Mouse (Mus musculus): ENCODE data around the gene Lpcat1.

Lpcat1 gene

GRCm38 (mm10) chr13:73446943-73447342 is 20.1 kb upstream of the Lpcat1 start:
- peak in 1 of 2 experiments; percentile 59 for DNase-seq (ENCODE audit: low spot score in 2 of 2)

DNA sequence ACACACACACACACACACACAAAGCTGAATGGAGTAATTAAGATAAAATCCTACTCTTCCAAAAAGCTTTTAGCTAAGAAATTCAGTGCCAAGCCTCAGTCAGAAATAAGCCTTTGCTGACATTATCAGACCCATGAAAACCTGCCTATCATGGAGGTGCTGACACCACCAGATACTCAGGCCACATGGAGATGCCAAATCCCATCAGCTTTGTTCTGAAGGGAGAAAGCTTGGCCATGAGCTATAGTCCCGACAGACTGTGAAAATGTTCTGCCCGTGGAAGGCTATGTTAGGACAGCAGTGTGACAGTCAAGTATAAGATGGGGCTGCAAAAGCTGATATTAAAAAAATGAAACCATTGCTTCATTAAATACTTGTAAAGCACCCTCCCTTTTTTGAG is 19.5 kb upstream of the Lpcat1 start:
- no peak for DNase-seq (ENCODE audit: low spot score in 2 of 2)

GRCm38 (mm10) chr13:73448201-73448600 is 18.8 kb upstream of the Lpcat1 start:
- no peak for DNase-seq (ENCODE audit: low spot score in 2 of 2)

DNA sequence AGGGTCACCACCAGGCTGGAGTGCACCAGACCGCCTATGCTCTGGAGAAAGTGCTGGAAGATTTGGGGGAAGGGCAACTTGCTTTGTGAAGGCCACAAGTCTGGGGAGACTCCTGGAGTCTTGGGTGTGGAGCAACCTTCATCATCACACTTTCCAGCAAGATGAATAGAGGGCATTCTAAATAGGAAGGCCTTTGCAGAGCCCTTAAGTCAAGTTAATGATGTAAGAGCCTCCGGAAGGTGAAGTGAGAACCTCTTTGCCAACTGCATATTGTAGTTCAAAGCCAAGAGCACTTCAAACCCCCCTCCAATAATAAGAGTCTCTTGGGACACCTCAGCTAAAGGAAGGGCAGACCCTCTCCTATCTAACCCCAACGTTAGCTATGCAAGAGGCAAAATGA is 18.3 kb upstream of the Lpcat1 start:
- DNase-seq (ENCODE audit: low spot score in 2 of 2), result no peak

GRCm38 (mm10) chr13:73453503-73454217 is 13.3 kb upstream of the Lpcat1 start:
- DNase-seq (ENCODE audit: low spot score in 2 of 2), result no peak

GRCm38 (mm10) chr13:73455328-73455727 is 11.7 kb upstream of the Lpcat1 start:
- no peak for DNase-seq (ENCODE audit: low spot score in 2 of 2)

GRCm38 (mm10) chr13:73457301-73457700 is 9.7 kb upstream of the Lpcat1 start:
- DNase-seq (ENCODE audit: low spot score in 2 of 2), result no peak

GRCm38 (mm10) chr13:73457741-73458140 is 9.3 kb upstream of the Lpcat1 start:
- no peak for DNase-seq (ENCODE audit: low spot score in 2 of 2)

GRCm38 (mm10) chr13:73458719-73459118 is 8.3 kb upstream of the Lpcat1 start:
- no peak for DNase-seq (ENCODE audit: low spot score in 2 of 2)

GRCm38 (mm10) chr13:73459189-73459850 is 7.7 kb upstream of the Lpcat1 start:
- DNase-seq (ENCODE audit: low spot score in 2 of 2), result no peak

DNA sequence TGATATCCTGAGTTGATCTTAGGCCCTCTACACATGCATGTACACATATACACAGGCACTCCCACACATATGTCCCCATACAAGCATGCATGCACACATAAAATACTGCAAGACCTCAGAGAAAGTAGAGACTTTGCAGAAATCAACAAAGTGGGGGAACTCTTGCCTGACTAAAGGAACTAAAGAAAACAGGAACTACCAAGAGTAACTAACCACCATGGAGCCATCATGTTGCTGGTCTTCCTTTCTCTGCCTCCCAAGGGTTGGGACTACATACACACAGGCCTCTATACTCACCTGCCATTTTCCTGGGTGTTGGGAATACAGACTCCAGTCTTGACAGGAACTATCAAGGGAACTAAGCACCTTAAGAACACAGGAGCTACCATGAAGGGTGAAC is 5.4 kb upstream of the Lpcat1 start:
- DNase-seq (ENCODE audit: low spot score in 2 of 2), result no peak

GRCm38 (mm10) chr13:73465156-73465555 is 1.8 kb upstream of the Lpcat1 start:
- no peak for DNase-seq (ENCODE audit: low spot score in 2 of 2)

DNA sequence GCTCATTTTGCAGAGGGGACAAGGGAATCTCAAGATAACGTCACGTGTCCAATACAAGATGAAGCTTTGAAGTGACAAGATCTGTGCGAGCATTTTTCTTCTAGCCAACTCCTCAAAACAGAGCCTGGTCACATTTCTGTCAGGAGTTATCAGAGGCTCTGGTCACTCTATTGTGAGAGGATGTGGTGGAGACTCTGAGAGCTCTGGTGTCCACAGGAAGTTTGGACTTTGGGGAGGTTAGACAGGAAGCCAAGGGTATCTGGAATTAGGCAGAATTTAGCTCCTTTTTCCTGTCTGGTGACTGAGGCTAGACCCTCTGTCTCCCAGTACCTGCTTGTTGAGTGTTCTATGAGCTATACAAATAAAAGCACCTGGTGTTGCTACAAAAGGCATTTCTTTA is 586 bp upstream of the Lpcat1 start:
- no peak for DNase-seq (ENCODE audit: low spot score in 2 of 2)

DNA sequence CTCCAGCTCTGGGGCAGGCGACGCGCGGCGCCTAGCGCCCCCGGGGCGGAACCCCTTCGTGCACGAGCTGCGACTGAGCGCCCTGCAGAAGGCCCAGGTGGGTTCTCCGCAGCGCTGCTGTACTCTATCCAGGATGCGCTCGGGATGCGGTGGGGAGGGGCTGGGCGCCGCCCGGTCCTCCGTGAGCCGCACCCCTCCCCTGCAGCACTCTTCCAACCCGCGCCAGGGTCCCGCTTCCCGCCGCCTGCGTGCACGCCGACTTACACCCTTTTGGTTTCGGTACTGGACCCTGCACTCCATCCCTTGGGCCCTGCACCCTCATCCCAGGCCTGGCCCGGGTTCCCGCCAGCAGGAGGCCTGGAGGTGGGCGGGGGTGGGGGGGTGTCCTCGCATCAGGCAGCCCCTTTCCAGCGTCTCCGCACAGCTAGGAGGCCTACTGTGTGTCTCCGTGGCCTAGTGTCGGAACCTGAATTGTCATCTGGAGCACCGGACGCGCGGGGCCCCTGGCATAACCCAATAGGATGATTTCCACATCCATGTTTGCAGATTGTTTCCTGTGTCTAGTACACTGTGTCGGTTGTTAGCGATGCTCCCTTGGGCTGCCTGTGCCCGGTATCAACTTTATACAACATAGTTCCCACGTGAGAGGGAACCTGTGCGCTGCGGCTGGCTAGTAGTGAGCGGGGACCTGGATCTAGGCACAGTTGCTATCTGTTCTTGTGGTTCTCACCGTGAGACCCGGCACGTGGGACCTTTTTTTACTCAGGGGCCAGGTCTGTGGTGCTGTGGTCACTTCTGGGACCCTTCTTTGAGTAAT is 632 bp downstream of the Lpcat1 start:
- no peak for DNase-seq (ENCODE audit: low spot score in 2 of 2)

GRCm38 (mm10) chr13:73468834-73469233 is 1.8 kb downstream of the Lpcat1 start:
- no peak for DNase-seq (ENCODE audit: low spot score in 2 of 2)

- DNase-seq (ENCODE audit: low spot score in 2 of 2), result no peak
Observed at GRCm38 (mm10) chr13:73469257-73469967, 2.4 kb downstream of the Lpcat1 start.

DNA sequence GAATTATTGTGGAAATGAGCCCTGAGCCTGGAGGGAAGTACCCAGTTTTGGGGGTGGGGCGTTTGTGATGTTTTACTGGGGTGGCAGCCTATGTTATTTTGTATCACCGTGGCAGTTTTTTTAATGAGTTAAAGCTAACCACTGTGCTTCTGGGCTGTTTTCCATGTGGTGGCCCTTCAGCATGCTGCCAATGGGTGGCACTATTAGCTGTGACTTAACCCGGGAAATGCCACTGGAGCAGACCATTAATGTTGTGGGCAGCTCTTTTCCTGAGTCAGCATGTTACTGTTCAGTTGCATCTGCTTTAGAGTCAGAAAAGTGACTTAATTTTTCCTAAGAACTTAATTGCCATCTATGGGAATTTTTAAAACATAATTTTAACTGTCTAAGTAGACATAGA is 5.5 kb downstream of the Lpcat1 start:
- no peak for DNase-seq (ENCODE audit: low spot score in 2 of 2)

DNA sequence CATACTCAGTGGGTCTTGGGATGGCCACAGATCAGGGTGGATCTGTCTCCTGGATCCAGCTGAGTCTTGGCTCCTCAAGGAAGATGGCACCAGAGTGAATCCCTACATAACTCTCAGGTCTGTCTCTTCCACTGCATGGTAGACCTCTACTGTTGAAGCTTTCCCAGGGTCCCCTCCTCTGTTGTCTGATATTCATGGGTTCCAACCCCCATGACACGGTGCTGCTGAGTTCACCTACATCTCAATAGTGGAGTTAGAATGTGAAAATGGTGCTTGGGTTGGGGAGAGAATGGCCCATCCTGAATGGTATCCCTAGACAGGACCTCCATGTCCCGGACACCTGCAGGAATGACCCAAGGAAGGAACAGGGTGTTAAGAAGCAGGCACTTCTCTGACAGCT is 6.7 kb downstream of the Lpcat1 start:
- no peak for DNase-seq (ENCODE audit: low spot score in 2 of 2)

DNA sequence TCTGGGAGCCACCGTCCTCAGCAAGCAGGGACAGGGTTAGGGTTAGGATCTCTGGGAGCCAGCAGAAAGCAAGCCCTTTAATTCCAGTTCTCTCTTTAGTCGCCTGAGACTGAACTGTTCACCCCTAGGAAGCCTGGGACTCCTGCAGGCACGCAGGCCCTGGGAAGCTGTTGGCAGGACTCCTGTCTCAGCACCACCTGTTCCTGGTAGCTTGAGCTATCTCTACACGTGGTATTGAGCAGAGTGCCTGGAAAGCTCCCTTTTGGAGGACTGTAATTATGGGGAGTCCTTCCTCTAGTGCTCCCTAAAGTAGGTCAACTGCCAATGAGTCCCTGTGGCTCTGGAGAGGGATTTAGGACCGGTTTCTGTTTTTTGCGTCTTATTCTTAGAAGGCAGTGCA is 7.2 kb downstream of the Lpcat1 start:
- DNase-seq (ENCODE audit: low spot score in 2 of 2), result no peak

- DNase-seq (ENCODE audit: low spot score in 2 of 2), result no peak
Observed at GRCm38 (mm10) chr13:73475058-73475980, 8.3 kb downstream of the Lpcat1 start.

- no peak for DNase-seq (ENCODE audit: low spot score in 2 of 2)
Observed at GRCm38 (mm10) chr13:73476259-73476658, 9.3 kb downstream of the Lpcat1 start.

All from left cerebral cortex, adult 9 months (tissue).